Mouse (Mus musculus): ENCODE results near the gene Slc46a2.

DNA sequence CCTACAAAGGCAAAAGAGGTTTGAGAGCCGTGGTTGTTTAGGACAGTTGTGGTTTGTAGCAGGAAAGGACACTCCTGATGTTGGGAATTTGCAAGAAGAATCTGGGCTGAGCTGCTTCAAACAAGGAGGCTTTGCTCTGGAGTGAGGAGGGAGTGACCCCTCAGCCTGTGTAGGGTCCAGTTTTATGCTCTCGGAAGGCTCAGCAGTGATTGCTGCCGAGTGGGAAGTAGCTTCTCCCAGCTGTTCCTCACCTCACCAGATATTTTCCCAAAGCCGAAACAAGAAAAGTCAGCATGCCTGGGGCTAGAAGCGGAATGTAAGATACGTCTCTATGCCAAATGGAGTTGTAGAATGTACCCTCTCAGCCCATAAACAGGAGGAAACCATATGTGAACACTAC is 13.0 kb downstream of the Slc46a2 start:
- no peak for TF ChIP-seq CTCF (IDR thresholded peaks at IDR 0.05; ENCODE audit: low read depth, low read length)
- TF ChIP-seq POLR2A (IDR thresholded peaks at IDR 0.05; ENCODE audit: borderline replicate concordance, low read depth, low read length): no peak

Data from bone marrow macrophage, adult 2 months (primary cell).